Mouse (Mus musculus) ES-E14 (cell line): Measurements from ENCODE around the gene Olfr799. TPM values are rescaled to one million over a fixed set of nuclear protein-coding genes. Genes with fewer than 3 reads are reported as not detected.

Experiments used
- DNase-seq: peaks from one replicate; pipeline ENCODE4 v3.0.0-alpha.2; 2013; ENCODE audit warnings: low read depth, low spot score
- H3K27ac ChIP-seq: 2 replicates; pipeline ENCODE4 v1.5.1; 2012; ENCODE audit warnings: low read depth, mild to moderate bottlenecking, low read length, moderate library complexity, mixed read lengths; ENCODE audit not compliant: poor library complexity, insufficient read depth, severe bottlenecking
- H3K36me3 ChIP-seq: 2 replicates; pipeline ENCODE4 v1.6.1; 2012; ENCODE audit warnings: mild to moderate bottlenecking, low read length, moderate library complexity, mixed read lengths; ENCODE audit not compliant: control insufficient read depth, poor library complexity, insufficient read depth, severe bottlenecking
- H3K4me1 ChIP-seq, 2 experiments: fragments of 150-350 bp in 1 of 2; sonication (generic) in 1 of 2; 2 replicates each; pipeline ENCODE4 v1.6.1; 2012; ENCODE audit warnings: low read length in 2 of 2, mild to moderate bottlenecking in 1 of 2, mixed read lengths in 1 of 2; ENCODE audit not compliant: control insufficient read depth in 2 of 2, insufficient read depth in 2 of 2, poor library complexity in 1 of 2
- H3K4me3 ChIP-seq, 2 experiments: fragments of 150-350 bp in 1 of 2; sonication (generic) in 1 of 2; 2 replicates each; pipeline ENCODE4 v1.5.1; 2012; ENCODE audit warnings: low read length in 2 of 2, low read depth in 1 of 2, mild to moderate bottlenecking in 1 of 2, mixed read lengths in 1 of 2; ENCODE audit not compliant: insufficient read depth in 1 of 2, poor library complexity in 1 of 2, severe bottlenecking in 1 of 2
- H3K9ac ChIP-seq: 2 replicates; pipeline ENCODE4 v1.6.1; 2012; ENCODE audit warnings: low read depth, mild to moderate bottlenecking, low read length, mixed read lengths; ENCODE audit not compliant: poor library complexity, insufficient read depth, severe bottlenecking
- H3K9me3 ChIP-seq: fragments of 150-350 bp; sonication (generic); 2 replicates; pipeline ENCODE4 v1.6.1; 2012; ENCODE audit warnings: low read depth, mild to moderate bottlenecking, low read length; ENCODE audit not compliant: control insufficient read depth, insufficient read depth
- CHD2 ChIP-seq: IDR thresholded peaks from 2 replicates; pipeline ENCODE4 v1.6.1; 2014; ENCODE audit warnings: mild to moderate bottlenecking, low read depth, low read length, inconsistent platforms
- HCFC1 ChIP-seq: IDR thresholded peaks from 2 replicates; pipeline ENCODE4 v1.6.1; 2012; ENCODE audit warnings: low read length, inconsistent platforms, borderline replicate concordance; ENCODE audit not compliant: insufficient read depth
- MAFK ChIP-seq: IDR thresholded peaks from 2 replicates; pipeline ENCODE4 v1.6.1; 2014; ENCODE audit warnings: mild to moderate bottlenecking, low read depth, low read length, inconsistent platforms; ENCODE audit not compliant: insufficient read depth
- ZC3H11A ChIP-seq: IDR thresholded peaks from 2 replicates; pipeline ENCODE4 v1.6.1; 2012; ENCODE audit warnings: low read depth, mild to moderate bottlenecking, inconsistent platforms, low read length, borderline replicate concordance
- ZNF384 ChIP-seq: IDR thresholded peaks from 2 replicates; pipeline ENCODE4 v1.6.1; 2012; ENCODE audit warnings: low read depth, low read length, inconsistent platforms
- in situ Hi-C, 2 experiments: fragments of 600-800 bp; cut with MboI; formaldehyde crosslinking; loops; one replicate each; pipeline ENCODE4 v1.15.1; 2025; ENCODE audit warnings: low sequenced_read_pairs in 2 of 2, inconsistent platforms in 1 of 2; ENCODE audit not compliant: unreplicated experiment in 2 of 2
- total RNA-seq: library from RNA; depleted of rRNA; stranded (reverse); fragments of 300-350 nt; gene quantifications from 2 replicates; pipeline ENCODE4 v1.2.3, GENCODE M21; 2012; rRNA removed

Gene Olfr799
- total RNA-seq, 1 experiment: not detected

GRCm38 (mm10) chr10:129651763-129652162 is 14.5 kb downstream of the Olfr799 start:
- H3K9me3 ChIP-seq: no peaks in the 10 kb centered on the region
- no peak for DNase-seq
- in situ Hi-C loops: no loop called here
- no peak overlapping the region for H3K27ac ChIP-seq
- H3K4me1 ChIP-seq: no peaks in the 10 kb centered on the region
- H3K9ac ChIP-seq: no peak overlapping the region
- TF ChIP-seq ZNF384 (no peak), MAFK (no peak), ZC3H11A (no peak), HCFC1 (no peak), CHD2 (no peak)
- H3K4me3 ChIP-seq: no peak overlapping the region
- no peaks in the 10 kb centered on the region for H3K36me3 ChIP-seq

DNA sequence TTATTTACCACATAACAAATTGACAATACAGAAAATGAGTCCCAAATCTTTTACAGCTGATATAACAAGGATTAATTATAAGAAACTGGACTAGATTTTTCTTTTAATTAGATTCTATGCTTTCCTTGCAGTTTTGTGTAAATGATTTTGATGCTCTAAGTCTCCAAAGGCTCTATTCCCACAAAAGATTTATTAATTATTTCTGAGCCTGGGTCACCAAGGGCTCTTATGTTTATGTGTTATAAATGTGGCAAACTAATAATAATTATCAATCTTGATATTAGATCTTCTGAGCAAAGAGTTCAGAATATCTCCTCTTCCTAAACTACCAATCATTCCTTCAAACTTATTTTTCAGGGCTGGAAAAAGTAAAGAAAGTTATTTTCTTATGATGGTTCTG is 20.1 kb downstream of the Olfr799 start, which contains the start of gene Olfr800:
Olfr800 (plus strand) TSS at position 301 of the 400 bp plus-strand sequence.
- H3K4me1 ChIP-seq: no peaks in the 10 kb centered on the region
- no peaks in the 10 kb centered on the region for H3K36me3 ChIP-seq
- H3K4me3 ChIP-seq: no peak within 1 kb of the TSS
- H3K9ac ChIP-seq: no peak within 1 kb of the TSS
- in situ Hi-C loops: no loop called here
- TF ChIP-seq CHD2 (no peak), MAFK (no peak), ZC3H11A (no peak), HCFC1 (no peak), ZNF384 (no peak)
- no peak for DNase-seq
- no peak within 1 kb of the TSS for H3K27ac ChIP-seq
- no peaks in the 10 kb centered on the region for H3K9me3 ChIP-seq

DNA sequence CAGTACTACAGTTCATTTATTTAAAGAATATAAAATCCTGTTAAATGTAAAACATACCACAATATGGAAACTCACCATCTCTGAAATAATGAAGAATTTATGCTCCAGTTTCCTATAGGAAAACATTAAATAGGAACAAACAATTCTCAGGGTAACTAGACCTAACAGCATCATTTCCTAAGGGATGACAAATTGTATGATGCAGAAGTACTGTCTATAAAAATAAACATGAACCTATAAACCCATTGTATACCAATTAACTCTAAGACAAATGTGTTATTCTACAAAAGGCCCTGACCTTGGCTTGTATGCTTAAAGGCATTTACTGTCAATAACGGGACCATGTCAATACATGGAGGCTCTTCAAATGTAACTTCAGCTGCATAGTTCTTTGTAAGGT is 36.5 kb downstream of the Olfr799 start, which contains the start of gene Olfr801:
Olfr801 (minus strand) TSS at position 101 of the 400 bp plus-strand sequence.
- no peak within 1 kb of the TSS for H3K4me3 ChIP-seq
- TF ChIP-seq CHD2: no peak
- no peak for TF ChIP-seq HCFC1
- TF ChIP-seq ZNF384: no peak
- no peak within 1 kb of the TSS for H3K27ac ChIP-seq
- no peak for DNase-seq
- no peaks in the 10 kb centered on the region for H3K9me3 ChIP-seq
- H3K4me1 ChIP-seq: no peaks in the 10 kb centered on the region
- H3K36me3 ChIP-seq: no peaks in the 10 kb centered on the region
- in situ Hi-C loops: no loop called here
- H3K9ac ChIP-seq: no peak within 1 kb of the TSS

- in situ Hi-C loops: no loop called here
- no peaks in the 10 kb centered on the region for H3K9me3 ChIP-seq
- DNase-seq: no peak
- no peaks in the 10 kb centered on the region for H3K36me3 ChIP-seq
- no peak for TF ChIP-seq HCFC1
- no peak for TF ChIP-seq ZNF384
- no peak for TF ChIP-seq MAFK
- no peak for TF ChIP-seq CHD2
- TF ChIP-seq ZC3H11A: no peak
- H3K27ac ChIP-seq: no peak within 1 kb of the TSS
- H3K4me1 ChIP-seq: no peaks in the 10 kb centered on the region
- H3K4me3 ChIP-seq: no peak within 1 kb of the TSS
- H3K9ac ChIP-seq: no peak within 1 kb of the TSS
Measured at GRCm38 (mm10) chr10:129688069-129688468, 50.8 kb downstream of the Olfr799 start, which contains the start of gene Olfr802. TSS of gene Olfr802 (minus strand) at chr10:129688169.

DNA sequence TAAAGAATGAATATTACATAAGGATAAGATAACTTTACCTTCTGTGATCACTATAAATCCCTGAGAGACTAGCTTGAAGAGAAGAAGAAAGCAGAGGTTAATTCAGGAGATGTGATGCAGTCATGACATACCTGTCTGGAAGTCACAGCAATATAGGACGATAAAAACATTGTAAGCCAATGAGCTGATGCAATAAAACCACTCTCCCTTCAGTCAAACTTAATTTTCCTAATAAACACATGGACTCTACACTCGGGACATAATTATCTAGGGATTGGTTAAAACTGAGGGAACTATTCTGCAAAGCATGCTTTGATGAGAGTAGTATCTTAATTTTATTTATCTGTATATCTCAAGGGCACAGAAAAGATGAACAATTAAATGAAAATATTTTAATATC is 56.9 kb downstream of the Olfr799 start, which contains the start of gene Olfr803:
Olfr803 (minus strand) TSS at position 101 of the 400 bp plus-strand sequence.
- no peak within 1 kb of the TSS for H3K27ac ChIP-seq
- no peaks in the 10 kb centered on the region for H3K9me3 ChIP-seq
- TF ChIP-seq ZC3H11A (no peak), MAFK (no peak), HCFC1 (no peak), ZNF384 (no peak), CHD2 (no peak)
- no peak within 1 kb of the TSS for H3K9ac ChIP-seq
- H3K36me3 ChIP-seq: no peaks in the 10 kb centered on the region
- no peak for DNase-seq
- no peaks in the 10 kb centered on the region for H3K4me1 ChIP-seq
- no peak within 1 kb of the TSS for H3K4me3 ChIP-seq
- in situ Hi-C loops: no loop called here

Other genes starting within 250 kb of the Olfr799 start
- not detected in 2 replicates for gene Olfr785, start 232.1 kb upstream of the Olfr799 start, total RNA-seq
- gene Olfr786, start 210.2 kb upstream of the Olfr799 start, total RNA-seq: not detected in 2 replicates
- 0.62 and 0.95 TPM in 2 replicates for gene Olfr787, start 175.6 kb upstream of the Olfr799 start, total RNA-seq
- gene Olfr788, start 166.5 kb upstream of the Olfr799 start, total RNA-seq: 0.05 TPM in 1 of 2 replicates, not detected in the other
- gene Olfr789, start 152.7 kb upstream of the Olfr799 start, total RNA-seq: not detected in 2 replicates
- not detected in 2 replicates for gene Olfr790, start 139.0 kb upstream of the Olfr799 start, total RNA-seq
- not detected in 2 replicates for gene Olfr791, start 115.7 kb upstream of the Olfr799 start, total RNA-seq
- gene Olfr792, start 98.3 kb upstream of the Olfr799 start, total RNA-seq: not detected in 2 replicates
- gene Olfr794, start 69.8 kb upstream of the Olfr799 start, total RNA-seq: not detected in 2 replicates
- gene Olfr796, start 24.9 kb upstream of the Olfr799 start, total RNA-seq: not detected in 2 replicates
- not detected in 2 replicates for gene Olfr798, start 9.6 kb upstream of the Olfr799 start, total RNA-seq
- gene Olfr800, start 20.2 kb downstream of the Olfr799 start, total RNA-seq: not detected in 2 replicates
- not detected in 2 replicates for gene Olfr801, start 36.4 kb downstream of the Olfr799 start, total RNA-seq
- gene Olfr802, start 50.7 kb downstream of the Olfr799 start, total RNA-seq: not detected in 2 replicates
- not detected in 2 replicates for gene Olfr803, start 56.8 kb downstream of the Olfr799 start, total RNA-seq
- not detected in 2 replicates for gene Olfr804, start 65.7 kb downstream of the Olfr799 start, total RNA-seq
- gene Olfr805, start 91.9 kb downstream of the Olfr799 start, total RNA-seq: not detected in 2 replicates
- not detected in 2 replicates for gene Olfr806, start 104.4 kb downstream of the Olfr799 start, total RNA-seq
- gene Olfr807, start 120.3 kb downstream of the Olfr799 start, total RNA-seq: not detected in 2 replicates
- not detected in 2 replicates for gene Olfr808, start 128.0 kb downstream of the Olfr799 start, total RNA-seq
- gene Olfr809, start 137.2 kb downstream of the Olfr799 start, total RNA-seq: not detected in 2 replicates
- not detected in 2 replicates for gene Olfr810, start 157.4 kb downstream of the Olfr799 start, total RNA-seq
- gene Olfr811, start 166.9 kb downstream of the Olfr799 start, total RNA-seq: not detected in 2 replicates
- not detected in 2 replicates for gene Olfr812, start 208.6 kb downstream of the Olfr799 start, total RNA-seq
- gene Olfr813, start 217.9 kb downstream of the Olfr799 start, total RNA-seq: not detected in 2 replicates
- 0.22 and 0.26 TPM in 2 replicates for gene Olfr814, start 242.4 kb downstream of the Olfr799 start, total RNA-seq